Mouse (Mus musculus) forebrain, embryonic 10.5 days (tissue): ENCODE data around the gene Cnnm4. TPM values are rescaled to one million over a fixed set of nuclear protein-coding genes. Genes with fewer than 3 reads are reported as not detected.
A peak's percentile ranks its signal among the peaks of the same experiment; 100 is the strongest.

ENCODE experiments used
- DNase-seq: peaks from one replicate; pipeline ENCODE4 v3.0.0-alpha.2; 2017; ENCODE audit warnings: low spot score; ENCODE audit errors: extremely low spot score
- H3K27ac ChIP-seq: fragments of 300-500 bp; sonication (generic); 2 replicates; pipeline ENCODE4 v1.5.1; 2016; ENCODE audit warnings: mild to moderate bottlenecking
- H3K27me3 ChIP-seq: fragments of 300-500 bp; sonication (generic); 2 replicates; pipeline ENCODE4 v1.6.1; 2016; ENCODE audit warnings: mild to moderate bottlenecking; ENCODE audit not compliant: poor library complexity, severe bottlenecking
- H3K36me3 ChIP-seq: fragments of 300-500 bp; sonication (generic); replicated peaks from 2 replicates; pipeline ENCODE4 v1.6.1; 2016; ENCODE audit warnings: mild to moderate bottlenecking, moderate library complexity
- H3K4me1 ChIP-seq: fragments of 300-500 bp; sonication (generic); 2 replicates; pipeline ENCODE4 v1.6.1; 2016
- H3K4me3 ChIP-seq: fragments of 300-500 bp; sonication (generic); 2 replicates; pipeline ENCODE4 v1.5.1; 2016; ENCODE audit warnings: mild to moderate bottlenecking, moderate library complexity
- H3K9me3 ChIP-seq: fragments of 300-500 bp; sonication (generic); 2 replicates; pipeline ENCODE4 v1.6.1; 2016; ENCODE audit warnings: mild to moderate bottlenecking, moderate library complexity
- WGBS: fragments of 180-500 bp; shearing (Covaris S2); methylation state at CpG from one replicate; pipeline ENCODE4 v1.1.7; 2016; 5-methylcytosine and 5-hydroxymethylcytosine counted together
- polyA plus RNA-seq: library from polyadenylated mRNA; unstranded; fragments of >200 nt; fragmentation: Nextera tagmentation; extraction: Ambion mirVana; gene quantifications from 2 replicates; pipeline ENCODE4 v1.2.1, GENCODE M21; 2016

The Cnnm4 gene
- polyA plus RNA-seq, 1 experiment from 2014 or later, result 14.5 TPM

- no peaks in the 10 kb centered on the region for H3K9me3 ChIP-seq
- no peaks in the 10 kb centered on the region for H3K27me3 ChIP-seq
- H3K4me1 ChIP-seq, result 0 out of 2 replicates have a peak, but pooled peaks cover 3% of the 10 kb centered on the region
- H3K27ac ChIP-seq, result no peak overlapping the region
- WGBS, result 88% methylated on average over 6 of the region's 6 CpGs
- no peak for DNase-seq
- no peak overlapping the region for H3K4me3 ChIP-seq
- no peaks in the 10 kb centered on the region for H3K36me3 ChIP-seq
These were observed 17.2 kb upstream of the Cnnm4 start for GRCm38 (mm10) chr1:36454055-36454815.

DNA sequence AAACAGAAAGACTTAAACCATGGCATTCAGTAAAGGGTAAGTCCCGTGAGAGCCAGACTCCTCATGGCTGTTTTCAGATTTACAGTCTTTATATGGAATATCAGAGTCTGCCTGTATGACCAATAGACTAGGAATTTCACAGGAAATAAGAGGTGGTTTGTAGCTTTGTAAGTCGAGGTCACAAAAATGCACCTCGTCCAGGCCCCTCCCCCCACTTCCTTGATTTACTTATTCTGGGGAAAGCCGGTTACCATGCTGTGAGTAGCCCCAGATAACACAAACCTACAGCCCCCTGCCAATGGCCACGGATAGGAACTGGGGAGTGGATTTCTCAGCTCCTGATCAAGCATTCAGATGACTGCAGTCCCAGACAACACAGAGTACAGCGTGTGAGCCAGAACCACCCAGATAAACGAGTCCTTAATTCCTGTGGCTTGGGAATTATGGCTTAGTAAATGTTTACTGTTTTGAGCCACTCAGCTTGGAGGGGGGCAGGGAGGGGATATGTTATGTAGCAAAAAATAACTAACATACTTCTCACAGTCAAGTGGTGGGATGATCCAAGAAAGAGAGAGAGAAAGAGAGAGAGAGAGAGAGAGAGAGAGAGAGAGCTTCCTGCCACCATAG, 13.9 kb upstream of the Cnnm4 start:
- no peak overlapping the region for H3K4me3 ChIP-seq
- no peaks in the 10 kb centered on the region for H3K27me3 ChIP-seq
- no peaks in the 10 kb centered on the region for H3K36me3 ChIP-seq
- H3K27ac ChIP-seq, result no peak overlapping the region
- H3K4me1 ChIP-seq, result 0 out of 2 replicates have a peak, but pooled peaks cover 3% of the 10 kb centered on the region
- 49% methylated on average over 7 of the region's 7 CpGs for WGBS
- H3K9me3 ChIP-seq, result no peaks in the 10 kb centered on the region
- DNase-seq, result no peak

GRCm38 (mm10) chr1:36458169-36458568, 13.3 kb upstream of the Cnnm4 start:
- Histone ChIP-seq H3K27me3 (no peaks in the 10 kb centered on the region), H3K36me3 (no peaks in the 10 kb centered on the region), H3K4me3 (no peak overlapping the region), H3K27ac (no peak overlapping the region), H3K9me3 (no peaks in the 10 kb centered on the region), H3K4me1 (0 out of 2 replicates have a peak, but pooled peaks cover 3% of the 10 kb centered on the region)
- DNase-seq, result no peak
- WGBS, result 89% methylated on average over 5 of the region's 5 CpGs

DNA sequence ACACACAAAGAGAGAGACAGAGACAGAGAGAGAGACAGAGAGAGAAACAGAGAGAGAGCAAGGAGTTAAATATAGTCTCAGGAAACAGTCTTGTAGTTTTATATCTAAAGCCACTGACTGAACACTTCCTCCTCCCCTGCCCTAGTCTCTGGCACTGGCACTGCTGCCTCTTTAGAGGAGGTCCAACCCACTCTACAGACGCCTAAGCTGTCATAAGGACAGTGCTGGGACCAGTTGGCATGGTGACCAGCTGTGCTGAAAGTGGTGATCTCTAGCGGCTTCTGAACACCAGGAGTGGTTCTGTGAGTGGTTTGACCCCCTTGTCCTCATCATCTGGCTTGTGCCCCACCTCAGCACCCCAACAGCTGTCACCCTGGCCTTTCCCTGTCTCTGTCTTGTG, 9.6 kb upstream of the Cnnm4 start:
- Histone ChIP-seq H3K4me1 (0 out of 2 replicates have a peak, but pooled peaks cover 3% of the 10 kb centered on the region), H3K9me3 (no peaks in the 10 kb centered on the region), H3K27me3 (no peaks in the 10 kb centered on the region), H3K27ac (no peak overlapping the region), H3K36me3 (no peaks in the 10 kb centered on the region), H3K4me3 (no peak overlapping the region)
- DNase-seq, result no peak
- 64% methylated on average over 2 of the region's 2 CpGs for WGBS

DNA sequence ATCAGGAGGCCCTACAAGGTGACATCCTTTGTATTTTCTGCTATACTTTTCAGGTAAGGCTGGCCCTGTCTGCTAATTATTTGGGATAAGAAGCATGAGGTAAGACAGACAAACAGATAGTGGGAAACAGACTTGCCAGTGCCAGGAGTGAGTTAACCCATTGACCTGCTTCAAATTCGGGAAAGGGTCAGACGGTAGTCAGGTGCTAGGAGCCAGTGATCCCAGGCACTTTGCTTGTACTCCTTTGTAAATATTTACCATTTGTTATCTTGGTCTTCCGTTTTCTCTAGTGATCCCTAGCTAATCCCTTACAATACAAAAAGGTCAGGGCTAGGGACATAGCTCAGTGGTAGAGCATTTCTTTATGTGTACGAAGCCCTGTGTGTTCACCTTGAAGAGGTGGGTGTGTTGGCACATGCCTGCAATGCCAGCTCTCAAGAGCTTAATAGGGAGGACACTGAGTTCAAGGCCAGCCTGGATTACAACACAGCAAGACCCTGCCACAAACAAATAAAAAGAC, 5.7 kb upstream of the Cnnm4 start:
- Histone ChIP-seq H3K4me3 (no peak overlapping the region), H3K4me1 (peaks cover 10% of the 10 kb centered on the region), H3K27me3 (peaks cover 15% of the 10 kb centered on the region), H3K36me3 (no peaks in the 10 kb centered on the region), H3K27ac (no peak overlapping the region), H3K9me3 (no peaks in the 10 kb centered on the region)
- no peak for DNase-seq
- WGBS, result 79% methylated on average over 4 of the region's 4 CpGs

- no peak overlapping the region for H3K4me3 ChIP-seq
- 55% methylated on average over 5 of the region's 5 CpGs for WGBS
- peaks cover 15% of the 10 kb centered on the region for H3K27me3 ChIP-seq
- H3K27ac ChIP-seq, result no peak overlapping the region
- peaks cover 24% of the 10 kb centered on the region for H3K4me1 ChIP-seq
- no peaks in the 10 kb centered on the region for H3K9me3 ChIP-seq
- no peak for DNase-seq
- no peaks in the 10 kb centered on the region for H3K36me3 ChIP-seq
These were observed 4.0 kb upstream of the Cnnm4 start for GRCm38 (mm10) chr1:36467446-36467845.

DNA sequence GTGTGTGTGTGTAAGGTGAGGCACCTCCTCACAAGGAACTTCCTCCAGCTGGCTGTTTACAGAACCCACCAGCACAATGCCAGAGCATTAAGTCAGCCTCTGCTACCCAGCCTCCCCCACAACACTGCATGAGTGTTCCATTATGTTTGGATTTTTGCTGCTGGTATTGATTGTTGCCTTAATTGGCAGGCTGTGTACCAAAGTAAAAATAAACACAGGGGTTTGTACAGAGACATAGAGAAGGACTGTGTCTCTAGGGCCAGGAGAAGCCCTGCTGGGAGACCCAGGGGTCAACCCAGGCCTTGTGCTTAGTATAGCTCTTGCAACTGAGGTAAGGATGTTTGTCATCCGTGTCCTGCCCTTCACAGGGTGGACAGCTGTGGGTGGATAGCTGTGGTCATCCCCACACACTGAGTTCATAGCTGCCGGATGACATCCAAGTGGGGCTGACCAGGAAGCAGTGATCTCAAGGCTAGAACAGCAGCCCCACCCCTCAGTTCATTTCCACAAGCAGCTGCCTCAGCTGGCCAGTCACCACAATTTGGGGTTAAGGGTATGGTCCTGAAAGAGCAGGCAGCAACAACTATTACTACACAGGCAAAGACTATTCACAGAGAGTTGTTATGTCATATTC, 1.5 kb upstream of the Cnnm4 start:
- no peak overlapping the region for H3K4me3 ChIP-seq
- no peaks in the 10 kb centered on the region for H3K36me3 ChIP-seq
- peaks cover 15% of the 10 kb centered on the region for H3K27me3 ChIP-seq
- H3K27ac ChIP-seq, result no peak overlapping the region
- DNase-seq, result no peak
- H3K9me3 ChIP-seq, result no peaks in the 10 kb centered on the region
- peaks cover 49% of the 10 kb centered on the region for H3K4me1 ChIP-seq
- WGBS, result 41% methylated on average over 2 of the region's 2 CpGs

DNA sequence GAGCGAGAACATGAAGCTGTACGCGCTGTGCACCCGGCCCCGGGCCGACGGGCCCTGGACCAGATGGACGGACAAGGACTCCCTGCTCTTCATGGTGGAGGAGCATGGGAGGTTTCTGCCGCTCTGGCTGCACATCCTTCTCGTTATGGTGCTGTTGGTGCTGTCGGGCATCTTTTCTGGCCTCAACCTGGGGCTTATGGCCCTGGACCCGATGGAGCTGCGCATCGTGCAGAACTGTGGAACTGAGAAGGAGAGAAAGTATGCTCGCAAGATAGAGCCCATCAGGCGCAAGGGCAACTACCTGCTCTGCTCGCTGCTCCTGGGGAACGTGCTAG, 653 bp downstream of the Cnnm4 start:
- no peak for DNase-seq
- peak overlapping the region; percentile 88 for H3K27ac ChIP-seq
- H3K9me3 ChIP-seq, result no peaks in the 10 kb centered on the region
- H3K36me3 ChIP-seq, result no peaks in the 10 kb centered on the region
- WGBS, result 13% methylated on average over 18 of the region's 18 CpGs
- H3K27me3 ChIP-seq, result peaks cover 15% of the 10 kb centered on the region
- H3K4me1 ChIP-seq, result peaks cover 64% of the 10 kb centered on the region
- H3K4me3 ChIP-seq, result peak overlapping the region; percentile 72

- Histone ChIP-seq H3K4me1 (peaks cover 67% of the 10 kb centered on the region), H3K27me3 (peaks cover 15% of the 10 kb centered on the region), H3K27ac (no peak overlapping the region), H3K4me3 (peak overlapping the region; percentile 72), H3K9me3 (no peaks in the 10 kb centered on the region), H3K36me3 (no peaks in the 10 kb centered on the region)
- WGBS, result 85% methylated on average over 10 of the region's 10 CpGs
- DNase-seq, result no peak
These were observed 1.9 kb downstream of the Cnnm4 start for GRCm38 (mm10) chr1:36473211-36473780.

- 72% methylated on average over 3 of the region's 3 CpGs for WGBS
- Histone ChIP-seq H3K4me3 (peak overlapping the region; percentile 72), H3K27ac (no peak overlapping the region), H3K27me3 (peaks cover 6% of the 10 kb centered on the region), H3K4me1 (peaks cover 71% of the 10 kb centered on the region), H3K9me3 (no peaks in the 10 kb centered on the region), H3K36me3 (no peaks in the 10 kb centered on the region)
- DNase-seq, result no peak
These were observed 3.2 kb downstream of the Cnnm4 start for GRCm38 (mm10) chr1:36474646-36475045.

- Histone ChIP-seq H3K9me3 (no peaks in the 10 kb centered on the region), H3K36me3 (no peaks in the 10 kb centered on the region), H3K27me3 (no peaks in the 10 kb centered on the region), H3K27ac (peak overlapping the region; percentile 51), H3K4me1 (peaks cover 64% of the 10 kb centered on the region), H3K4me3 (peak overlapping the region; percentile 72)
- no peak for DNase-seq
- 68% methylated on average over 8 of the region's 8 CpGs for WGBS
These were observed 4.2 kb downstream of the Cnnm4 start for GRCm38 (mm10) chr1:36475480-36476110.

- Histone ChIP-seq H3K27me3 (no peaks in the 10 kb centered on the region), H3K4me1 (peaks cover 60% of the 10 kb centered on the region)
- WGBS, result 87% methylated on average over 7 of the region's 7 CpGs
These were observed 5.0 kb downstream of the Cnnm4 start for GRCm38 (mm10) chr1:36476426-36476825.

More at GRCm38 (mm10) chr1:36476426-36476825, 5.0 kb downstream of the Cnnm4 start:
- Histone ChIP-seq H3K27ac (no peak overlapping the region), H3K9me3 (no peaks in the 10 kb centered on the region), H3K36me3 (no peaks in the 10 kb centered on the region), H3K4me3 (no peak overlapping the region)
- DNase-seq, result no peak
